Mouse (Mus musculus) hindbrain, embryonic 11.5 days (tissue): ENCODE results near the gene Actl7b. TPM values are rescaled to one million over a fixed set of nuclear protein-coding genes. Genes with fewer than 3 reads are reported as not detected.

ENCODE experiments used
- ATAC-seq: fragments of 200-750 bp; cut with Nextera tagmentation; 2 replicates; pipeline ENCODE4 v1.8.0; 2017; ENCODE audit warnings: mild to moderate bottlenecking, moderate TSS enrichment, moderate library complexity; ENCODE audit not compliant: low FRiP score
- DNase-seq: peaks from one replicate; pipeline ENCODE4 v3.0.0-alpha.2; 2015; ENCODE audit warnings: low spot score
- H3K27ac ChIP-seq: fragments of 300-500 bp; sonication (generic); 2 replicates; pipeline ENCODE4 v1.5.1; 2014; ENCODE audit warnings: mild to moderate bottlenecking, low read depth, low read length
- H3K27me3 ChIP-seq: fragments of 300-500 bp; sonication (generic); 2 replicates; pipeline ENCODE4 v1.6.1; 2014; ENCODE audit warnings: mild to moderate bottlenecking, low read length, moderate library complexity, mixed read lengths; ENCODE audit not compliant: control insufficient read depth, insufficient read depth
- H3K36me3 ChIP-seq: fragments of 300-500 bp; sonication (generic); 2 replicates; pipeline ENCODE4 v1.6.1; 2014; ENCODE audit warnings: mild to moderate bottlenecking, low read length, moderate library complexity, mixed read lengths; ENCODE audit not compliant: control insufficient read depth, insufficient read depth
- H3K4me1 ChIP-seq: fragments of 300-500 bp; sonication (generic); replicated peaks from 2 replicates; pipeline ENCODE4 v1.6.1; 2014; ENCODE audit warnings: low read length, mixed read lengths; ENCODE audit not compliant: control insufficient read depth, insufficient read depth
- H3K4me2 ChIP-seq: fragments of 300-500 bp; sonication (generic); replicated peaks from 2 replicates; pipeline ENCODE4 v1.6.1; 2014; ENCODE audit warnings: mild to moderate bottlenecking, low read depth, low read length
- H3K4me3 ChIP-seq: fragments of 300-500 bp; sonication (generic); 2 replicates; pipeline ENCODE4 v1.5.1; 2014; ENCODE audit warnings: low read depth, low read length
- H3K9ac ChIP-seq: fragments of 300-500 bp; sonication (generic); 2 replicates; pipeline ENCODE4 v1.6.1; 2014; ENCODE audit warnings: low read depth, low read length
- H3K9me3 ChIP-seq: fragments of 300-500 bp; sonication (generic); 2 replicates; pipeline ENCODE4 v1.6.1; 2016; ENCODE audit warnings: low read length; ENCODE audit not compliant: control insufficient read depth
- WGBS: fragments of 180-500 bp; shearing (Covaris S2); extraction: QIAGEN DNeasy Blood & Tissue Kit; methylation state at CpG from one replicate; pipeline ENCODE4 v1.1.7; 2014; 5-methylcytosine and 5-hydroxymethylcytosine counted together
- polyA plus RNA-seq: library from polyadenylated mRNA; unstranded; fragments of >200 nt; fragmentation: Nextera tagmentation; extraction: Ambion mirVana; gene quantifications from 2 replicates; pipeline ENCODE4 v1.2.1, GENCODE M21; 2014

The Actl7b gene
- polyA plus RNA-seq: not detected in 2 replicates

DNA sequence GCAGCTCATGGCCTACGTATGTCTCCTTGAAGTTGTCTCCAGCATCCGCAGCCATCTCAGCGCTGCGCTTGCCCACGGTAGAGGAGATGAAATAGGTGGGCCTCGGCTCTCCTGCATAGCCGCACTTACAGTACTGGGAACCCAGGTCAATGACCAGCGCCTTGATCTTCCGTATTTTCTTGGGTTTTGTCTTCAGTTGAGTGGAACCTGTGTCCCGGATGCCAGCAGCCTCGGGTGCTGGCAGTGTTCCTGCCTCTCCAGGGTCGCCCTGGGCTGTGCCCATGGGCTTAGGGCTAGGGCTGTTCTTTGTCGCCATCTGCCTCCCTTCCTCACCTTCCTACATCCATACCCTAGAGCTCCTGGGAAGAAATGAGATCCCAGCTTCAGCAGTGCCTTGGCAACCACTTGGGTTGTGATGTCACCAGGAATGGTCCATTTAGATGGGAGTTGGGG, at the start of gene Actl7b:
Actl7b (minus strand) TSS at position 403 of the 453 bp plus-strand sequence.
- H3K4me1 ChIP-seq: no peaks in the 10 kb centered on the region
- H3K27ac ChIP-seq: no peak within 1 kb of the TSS
- no peak within 1 kb of the TSS for H3K4me3 ChIP-seq
- no peak within 1 kb of the TSS for H3K4me2 ChIP-seq
- WGBS: 95% methylated on average over 13 of the region's 13 CpGs
- H3K27me3 ChIP-seq: no peaks in the 10 kb centered on the region
- no peaks in the 10 kb centered on the region for H3K9me3 ChIP-seq
- no peak within 1 kb of the TSS for H3K9ac ChIP-seq
- ATAC-seq (no peak), DNase-seq (no peak)
- no peaks in the 10 kb centered on the region for H3K36me3 ChIP-seq

DNA sequence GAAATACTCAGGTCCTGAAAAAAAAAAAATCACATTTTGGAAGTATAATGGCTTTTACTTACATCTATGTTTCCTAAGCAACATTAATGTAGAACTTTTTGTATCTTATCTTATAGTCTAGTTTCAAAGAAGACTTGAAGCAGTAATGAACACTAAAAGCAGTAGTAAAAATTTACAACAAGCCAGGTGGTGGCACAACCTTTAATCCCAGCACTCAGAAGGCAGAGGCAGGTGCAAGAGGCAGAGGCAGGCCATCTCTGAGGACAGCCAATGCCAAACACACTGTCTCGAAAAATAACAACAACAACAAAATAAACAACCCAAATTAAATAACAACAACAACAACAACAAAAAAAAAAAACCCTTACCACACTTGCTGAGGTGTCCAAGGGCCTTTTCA, 29.8 kb upstream of the Actl7b start:
- Histone ChIP-seq H3K9ac (no peak overlapping the region), H3K27me3 (no peaks in the 10 kb centered on the region), H3K4me1 (no peaks in the 10 kb centered on the region), H3K4me2 (no peak overlapping the region), H3K9me3 (no peaks in the 10 kb centered on the region), H3K27ac (no peak overlapping the region), H3K4me3 (no peak overlapping the region), H3K36me3 (peaks cover 19% of the 10 kb centered on the region)
- no peak for ATAC-seq
- WGBS: 75% methylated on average over 1 of the region's 1 CpGs
- DNase-seq: no peak

DNA sequence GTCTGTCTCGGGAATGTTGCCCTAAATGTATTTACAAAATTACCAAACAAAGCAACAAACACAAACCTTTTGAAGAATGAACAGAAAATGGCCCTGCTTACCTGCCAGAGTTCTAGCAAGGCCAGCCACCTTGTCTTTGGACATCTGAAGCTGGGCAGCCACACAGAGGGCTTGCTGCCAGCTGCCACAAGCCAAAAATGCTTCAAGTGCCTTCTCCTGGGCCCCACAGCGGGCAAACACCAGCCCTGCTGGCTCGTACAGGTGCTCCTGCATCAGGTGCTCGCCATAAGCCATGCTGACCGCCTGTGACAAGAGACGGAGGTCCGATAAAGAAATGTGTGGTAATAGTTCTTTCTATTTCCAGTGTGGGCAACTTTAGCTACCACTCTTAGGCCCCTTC, 27.7 kb upstream of the Actl7b start:
- ATAC-seq (no peak), DNase-seq (no peak)
- WGBS: 98% methylated on average over 7 of the region's 7 CpGs
- peaks cover 16% of the 10 kb centered on the region for H3K36me3 ChIP-seq
- H3K27me3 ChIP-seq: no peaks in the 10 kb centered on the region
- H3K4me2 ChIP-seq: no peak overlapping the region
- no peaks in the 10 kb centered on the region for H3K4me1 ChIP-seq
- H3K27ac ChIP-seq: no peak overlapping the region
- H3K9me3 ChIP-seq: no peaks in the 10 kb centered on the region
- H3K9ac ChIP-seq: no peak overlapping the region
- no peak overlapping the region for H3K4me3 ChIP-seq

- no peak for ATAC-seq
- Histone ChIP-seq H3K4me3 (no peak overlapping the region), H3K36me3 (peaks cover 13% of the 10 kb centered on the region), H3K9ac (no peak overlapping the region), H3K27ac (no peak overlapping the region), H3K4me2 (no peak overlapping the region), H3K4me1 (no peaks in the 10 kb centered on the region), H3K9me3 (no peaks in the 10 kb centered on the region), H3K27me3 (no peaks in the 10 kb centered on the region)
- 80% methylated on average over 5 of the region's 5 CpGs for WGBS
- no peak for DNase-seq
Measured at GRCm38 (mm10) chr4:56767861-56768284, 26.6 kb upstream of the Actl7b start.

GRCm38 (mm10) chr4:56757693-56758092, 16.4 kb upstream of the Actl7b start:
- ATAC-seq (no peak), DNase-seq (no peak)
- Histone ChIP-seq H3K4me2 (no peak overlapping the region), H3K36me3 (peaks cover 24% of the 10 kb centered on the region), H3K4me1 (no peaks in the 10 kb centered on the region), H3K9ac (no peak overlapping the region), H3K9me3 (no peaks in the 10 kb centered on the region), H3K4me3 (no peak overlapping the region), H3K27me3 (no peaks in the 10 kb centered on the region), H3K27ac (no peak overlapping the region)
- 100% methylated on average over 1 of the region's 1 CpGs for WGBS

GRCm38 (mm10) chr4:56756966-56757600, 15.8 kb upstream of the Actl7b start:
- Histone ChIP-seq H3K27ac (no peak overlapping the region), H3K4me2 (no peak overlapping the region), H3K4me1 (no peaks in the 10 kb centered on the region), H3K36me3 (peaks cover 24% of the 10 kb centered on the region), H3K9me3 (no peaks in the 10 kb centered on the region), H3K27me3 (no peaks in the 10 kb centered on the region), H3K9ac (no peak overlapping the region), H3K4me3 (no peak overlapping the region)
- ATAC-seq (no peak), DNase-seq (no peak)
- 93% methylated on average over 10 of the region's 10 CpGs for WGBS

- no peak overlapping the region for H3K27ac ChIP-seq
- no peaks in the 10 kb centered on the region for H3K4me1 ChIP-seq
- H3K4me2 ChIP-seq: no peak overlapping the region
- peaks cover 30% of the 10 kb centered on the region for H3K36me3 ChIP-seq
- no peaks in the 10 kb centered on the region for H3K27me3 ChIP-seq
- H3K4me3 ChIP-seq: no peak overlapping the region
- 94% methylated on average over 5 of the region's 5 CpGs for WGBS
- no peak for DNase-seq
- ATAC-seq: no peak
- no peak overlapping the region for H3K9ac ChIP-seq
- no peaks in the 10 kb centered on the region for H3K9me3 ChIP-seq
Measured at GRCm38 (mm10) chr4:56756021-56756420, 14.8 kb upstream of the Actl7b start.

DNA sequence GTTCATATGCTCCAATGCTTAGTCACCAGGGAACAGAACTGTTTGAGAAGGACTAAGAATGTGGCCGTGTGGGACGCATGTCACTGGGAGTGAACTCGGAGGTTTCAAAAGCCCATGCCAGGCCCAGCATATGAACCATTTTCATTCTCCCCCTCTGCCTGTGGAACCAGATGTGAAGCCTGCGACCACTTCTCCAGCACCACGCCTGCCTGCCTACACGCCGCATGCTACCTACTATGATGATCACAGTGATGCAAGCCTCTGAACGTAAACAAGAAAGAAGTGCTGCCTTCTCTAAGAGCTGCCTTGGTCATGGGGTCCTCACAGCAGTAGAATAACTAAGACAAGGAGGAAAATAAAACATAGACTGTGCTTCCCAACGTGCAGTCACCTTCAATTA, 6.2 kb upstream of the Actl7b start:
- Histone ChIP-seq H3K4me3 (no peak overlapping the region), H3K27me3 (no peaks in the 10 kb centered on the region), H3K36me3 (peaks cover 10% of the 10 kb centered on the region), H3K9ac (no peak overlapping the region), H3K27ac (no peak overlapping the region), H3K4me1 (no peaks in the 10 kb centered on the region), H3K4me2 (no peak overlapping the region), H3K9me3 (no peaks in the 10 kb centered on the region)
- 98% methylated on average over 9 of the region's 9 CpGs for WGBS
- ATAC-seq (no peak), DNase-seq (no peak)

- Histone ChIP-seq H3K4me3 (no peak overlapping the region), H3K9ac (no peak overlapping the region), H3K9me3 (no peaks in the 10 kb centered on the region), H3K4me1 (no peaks in the 10 kb centered on the region), H3K27me3 (no peaks in the 10 kb centered on the region), H3K27ac (no peak overlapping the region), H3K36me3 (peaks cover 7% of the 10 kb centered on the region; the same call in 1 of the 2 replicates), H3K4me2 (no peak overlapping the region)
- WGBS: 96% methylated on average over 2 of the region's 2 CpGs
- DNase-seq (no peak), ATAC-seq (no peak)
Measured at GRCm38 (mm10) chr4:56746345-56746744, 5.1 kb upstream of the Actl7b start.
